Mouse (Mus musculus): Measurements from ENCODE around the gene Uvrag.

DNA sequence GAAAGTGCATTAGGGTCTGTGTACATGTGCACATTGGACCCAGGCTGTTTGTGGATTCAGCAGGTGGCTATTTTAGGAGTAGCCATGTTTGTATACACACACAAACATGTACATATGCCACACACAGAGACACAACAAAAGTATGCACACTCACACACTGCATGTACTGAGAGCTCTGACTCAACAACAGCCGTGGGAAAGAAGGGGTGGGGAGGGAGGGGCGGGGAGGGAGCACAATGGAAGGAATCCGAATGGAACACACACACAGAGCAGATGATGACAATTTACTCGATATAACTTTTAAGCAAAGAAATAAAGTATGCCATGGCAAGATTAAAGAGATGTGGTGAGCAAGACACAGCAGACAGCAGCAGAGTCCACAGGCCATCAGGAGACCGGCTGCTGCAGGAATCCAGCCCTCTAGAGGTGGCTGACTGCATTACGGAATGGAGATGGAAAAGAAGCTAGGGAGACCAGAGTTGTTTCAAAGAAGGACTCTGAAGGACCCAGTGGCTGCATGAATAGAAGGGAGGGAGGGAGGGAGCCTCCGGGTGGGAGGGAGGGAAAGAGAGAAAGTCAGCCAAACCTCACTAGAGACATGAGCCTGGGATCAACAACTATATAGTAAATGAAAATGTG is 67.1 kb downstream of the Uvrag start:
- TF ChIP-seq POLR2A (IDR thresholded peaks at IDR 0.05; ENCODE audit: low read depth, low read length) (no peak), CTCF (IDR thresholded peaks at IDR 0.05; ENCODE audit: borderline replicate concordance, insufficient read depth, low read length) (peak; percentile 42; the same call in 1 of the 2 replicates)
